Mouse (Mus musculus) hindbrain, embryonic 16.5 days (tissue): ENCODE measurements at regions not wholly inside any gene's neighbourhood (a gene's known extent, or its start where the extent isn't known, plus 50 kb on each side); places are given as distances from the start of the nearest gene placed in this dataset.

Experiments
- ATAC-seq: fragments of 200-750 bp; cut with Nextera tagmentation; 2 replicates; pipeline ENCODE4 v1.8.0; 2017; ENCODE audit warnings: moderate TSS enrichment, moderate library complexity
- H3K27ac ChIP-seq: fragments of 300-500 bp; sonication (generic); 2 replicates; pipeline ENCODE4 v1.5.1; 2014; ENCODE audit warnings: low read depth, mild to moderate bottlenecking, control low read depth, low read length, moderate library complexity
- H3K27me3 ChIP-seq: fragments of 300-500 bp; sonication (generic); replicated peaks from 2 replicates; pipeline ENCODE4 v1.6.1; 2014; ENCODE audit warnings: low read length; ENCODE audit not compliant: control insufficient read depth, insufficient read depth
- H3K36me3 ChIP-seq: fragments of 300-500 bp; sonication (generic); 2 replicates; pipeline ENCODE4 v1.6.1; 2014; ENCODE audit warnings: mild to moderate bottlenecking, low read length, moderate library complexity, mixed read lengths; ENCODE audit not compliant: control insufficient read depth, insufficient read depth
- H3K4me1 ChIP-seq: fragments of 300-500 bp; sonication (generic); 2 replicates; pipeline ENCODE4 v1.6.1; 2014; ENCODE audit warnings: low read depth, low read length; ENCODE audit not compliant: control insufficient read depth, insufficient read depth
- H3K4me2 ChIP-seq: fragments of 300-500 bp; sonication (generic); 2 replicates; pipeline ENCODE4 v1.6.1; 2014; ENCODE audit warnings: mild to moderate bottlenecking, low read length, control low read depth, moderate library complexity
- H3K4me3 ChIP-seq: fragments of 300-500 bp; sonication (generic); 2 replicates; pipeline ENCODE4 v1.5.1; 2014; ENCODE audit warnings: mild to moderate bottlenecking, low read length, control low read depth, moderate library complexity
- H3K9ac ChIP-seq: fragments of 300-500 bp; sonication (generic); 2 replicates; pipeline ENCODE4 v1.6.1; 2014; ENCODE audit warnings: low read depth, mild to moderate bottlenecking, control low read depth, low read length, moderate library complexity
- H3K9me3 ChIP-seq: fragments of 300-500 bp; sonication (generic); 2 replicates; pipeline ENCODE4 v1.6.1; 2014; ENCODE audit warnings: mild to moderate bottlenecking, low read length, moderate library complexity; ENCODE audit not compliant: control insufficient read depth
- WGBS: fragments of 180-500 bp; shearing (Covaris S2); extraction: QIAGEN DNeasy Blood & Tissue Kit; methylation state at CpG from one replicate; pipeline ENCODE4 v1.1.7; 2014; 5-methylcytosine and 5-hydroxymethylcytosine counted together

GRCm38 (mm10) chr5:118876586-118877312 is 316.3 kb downstream of the Med13l start:
- WGBS: 12% methylated on average over 18 of the region's 18 CpGs
- no peak overlapping the region; the same call in 1 of the 2 replicates for H3K4me3 ChIP-seq
- peak overlapping the region; percentile 42 for H3K4me2 ChIP-seq
- H3K4me1 ChIP-seq: peaks cover 5% of the 10 kb centered on the region; the same call in 1 of the 2 replicates
- no peaks in the 10 kb centered on the region for H3K9me3 ChIP-seq
- H3K27me3 ChIP-seq: peaks cover 43% of the 10 kb centered on the region
- H3K9ac ChIP-seq: no peak overlapping the region
- no peak overlapping the region for H3K27ac ChIP-seq
- no peaks in the 10 kb centered on the region for H3K36me3 ChIP-seq
- no peak for ATAC-seq

GRCm38 (mm10) chr5:118877313-118877669 is 316.8 kb downstream of the Med13l start:
- no peak for ATAC-seq
- Histone ChIP-seq H3K4me2 (peak overlapping the region; percentile 42), H3K27ac (no peak overlapping the region), H3K27me3 (peaks cover 43% of the 10 kb centered on the region), H3K4me1 (peaks cover 5% of the 10 kb centered on the region; the same call in 1 of the 2 replicates), H3K36me3 (no peaks in the 10 kb centered on the region), H3K9ac (no peak overlapping the region), H3K9me3 (no peaks in the 10 kb centered on the region), H3K4me3 (no peak overlapping the region; the same call in 1 of the 2 replicates)
- under 1% methylated on average over 12 of the region's 12 CpGs for WGBS

GRCm38 (mm10) chr5:118877831-118878230 is 317.4 kb downstream of the Med13l start:
- H3K27me3 ChIP-seq: peaks cover 43% of the 10 kb centered on the region

GRCm38 (mm10) chr5:118878722-118879121 is 318.2 kb downstream of the Med13l start:
- Histone ChIP-seq H3K9me3 (no peaks in the 10 kb centered on the region), H3K27me3 (peaks cover 43% of the 10 kb centered on the region), H3K27ac (no peak overlapping the region), H3K9ac (no peak overlapping the region), H3K36me3 (no peaks in the 10 kb centered on the region), H3K4me3 (no peak overlapping the region), H3K4me1 (peaks cover 5% of the 10 kb centered on the region; the same call in 1 of the 2 replicates), H3K4me2 (no peak overlapping the region)
- no peak for ATAC-seq
- WGBS: 52% methylated on average over 10 of the region's 10 CpGs

More at GRCm38 (mm10) chr5:118877831-118878230, 317.4 kb downstream of the Med13l start:
- Histone ChIP-seq H3K4me3 (no peak overlapping the region), H3K27ac (no peak overlapping the region), H3K9me3 (no peaks in the 10 kb centered on the region), H3K4me2 (no peak overlapping the region), H3K9ac (no peak overlapping the region), H3K4me1 (peaks cover 5% of the 10 kb centered on the region; the same call in 1 of the 2 replicates), H3K36me3 (no peaks in the 10 kb centered on the region)
- ATAC-seq: no peak
- 26% methylated on average over 10 of the region's 10 CpGs for WGBS

DNA sequence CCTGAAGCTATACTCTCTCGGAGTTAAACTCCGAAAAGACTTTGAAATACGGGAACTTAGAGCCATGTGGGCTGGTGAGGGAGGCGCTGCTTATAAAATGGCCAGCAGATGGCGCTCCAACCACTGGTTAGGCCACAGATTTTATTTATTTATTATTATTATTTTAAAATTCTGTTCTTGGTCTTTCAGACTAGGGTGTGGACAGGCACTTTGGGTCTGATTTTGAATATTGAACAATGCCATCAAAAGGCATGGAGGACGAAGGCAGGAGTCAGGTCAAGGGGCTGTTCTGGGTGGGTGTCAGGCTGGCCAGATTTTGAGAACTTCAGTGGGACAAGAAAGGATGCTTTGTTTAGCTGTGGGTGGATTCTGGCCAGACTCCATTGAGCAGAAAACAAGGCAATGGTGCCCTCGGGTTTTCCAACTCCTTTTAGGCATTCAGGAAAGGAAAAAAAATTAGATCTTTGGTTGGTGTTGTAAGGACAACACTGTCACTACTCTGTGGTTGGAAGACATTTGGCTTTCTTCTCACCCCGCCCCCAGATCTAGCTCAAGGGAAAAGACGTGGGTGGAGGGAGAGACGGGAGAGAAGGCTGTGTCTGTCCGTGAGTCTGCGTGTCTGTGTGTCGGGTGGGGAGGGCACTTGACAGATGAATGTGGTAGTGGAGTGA is 319.5 kb downstream of the Med13l start:
- ATAC-seq: peak; percentile 82
- H3K27me3 ChIP-seq: peaks cover 36% of the 10 kb centered on the region

DNA sequence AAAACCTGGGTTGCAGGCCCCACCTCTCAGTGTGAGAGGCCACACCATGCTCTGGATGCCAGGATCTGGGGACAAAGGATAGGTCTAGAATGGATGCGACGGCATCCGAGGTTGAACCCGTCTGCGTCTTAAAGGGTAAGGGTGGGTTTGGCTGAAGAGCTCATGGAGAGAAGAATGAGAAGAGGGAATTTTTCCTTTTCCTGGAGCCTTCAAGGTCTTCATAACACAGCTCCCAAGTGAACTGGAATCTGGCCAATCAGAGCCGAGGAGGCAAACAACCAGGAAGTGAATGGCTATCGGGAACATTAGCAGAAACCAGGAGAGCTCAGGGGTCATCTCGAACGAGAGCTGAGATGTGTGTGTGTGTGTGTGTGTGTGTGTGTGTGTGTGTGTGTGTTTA is 320.1 kb downstream of the Med13l start:
- Histone ChIP-seq H3K36me3 (no peaks in the 10 kb centered on the region), H3K9ac (no peak overlapping the region), H3K9me3 (no peaks in the 10 kb centered on the region), H3K4me1 (peaks cover 5% of the 10 kb centered on the region; the same call in 1 of the 2 replicates), H3K27me3 (peaks cover 31% of the 10 kb centered on the region), H3K4me2 (0 out of 2 replicates have a peak overlapping the region, but pooled peaks have one; percentile 15), H3K4me3 (no peak overlapping the region), H3K27ac (no peak overlapping the region)
- WGBS: 60% methylated on average over 9 of the region's 9 CpGs
- ATAC-seq: no peak

More for the DNA sequence above, 319.5 kb downstream of the Med13l start:
- no peak overlapping the region for H3K9ac ChIP-seq
- no peaks in the 10 kb centered on the region for H3K9me3 ChIP-seq
- H3K36me3 ChIP-seq: no peaks in the 10 kb centered on the region
- 15% methylated on average over 13 of the region's 13 CpGs for WGBS
- H3K4me1 ChIP-seq: peaks cover 5% of the 10 kb centered on the region; the same call in 1 of the 2 replicates
- H3K4me2 ChIP-seq: 0 out of 2 replicates have a peak overlapping the region, but pooled peaks have one; percentile 15
- no peak overlapping the region for H3K4me3 ChIP-seq
- no peak overlapping the region for H3K27ac ChIP-seq

GRCm38 (mm10) chr5:118881886-118882285 is 321.4 kb downstream of the Med13l start:
- no peak overlapping the region for H3K4me2 ChIP-seq

GRCm38 (mm10) chr5:118888131-118888530 is 327.7 kb downstream of the Med13l start:
- H3K27me3 ChIP-seq: no peaks in the 10 kb centered on the region; the same call in 1 of the 2 replicates
- no peak for ATAC-seq
- H3K4me1 ChIP-seq: no peaks in the 10 kb centered on the region; the same call in 1 of the 2 replicates
- WGBS: 88% methylated on average over 11 of the region's 11 CpGs
- no peak overlapping the region for H3K4me3 ChIP-seq
- H3K27ac ChIP-seq: no peak overlapping the region
- no peak overlapping the region for H3K9ac ChIP-seq
- no peaks in the 10 kb centered on the region for H3K9me3 ChIP-seq
- H3K36me3 ChIP-seq: no peaks in the 10 kb centered on the region
- no peak overlapping the region for H3K4me2 ChIP-seq

More at GRCm38 (mm10) chr5:118881886-118882285, 321.4 kb downstream of the Med13l start:
- no peak for ATAC-seq
- H3K4me3 ChIP-seq: no peak overlapping the region
- peaks cover 5% of the 10 kb centered on the region; the same call in 1 of the 2 replicates for H3K4me1 ChIP-seq
- no peaks in the 10 kb centered on the region for H3K9me3 ChIP-seq
- peaks cover 24% of the 10 kb centered on the region for H3K27me3 ChIP-seq
- WGBS: 94% methylated on average over 8 of the region's 8 CpGs
- H3K9ac ChIP-seq: no peak overlapping the region
- H3K27ac ChIP-seq: no peak overlapping the region
- no peaks in the 10 kb centered on the region for H3K36me3 ChIP-seq

DNA sequence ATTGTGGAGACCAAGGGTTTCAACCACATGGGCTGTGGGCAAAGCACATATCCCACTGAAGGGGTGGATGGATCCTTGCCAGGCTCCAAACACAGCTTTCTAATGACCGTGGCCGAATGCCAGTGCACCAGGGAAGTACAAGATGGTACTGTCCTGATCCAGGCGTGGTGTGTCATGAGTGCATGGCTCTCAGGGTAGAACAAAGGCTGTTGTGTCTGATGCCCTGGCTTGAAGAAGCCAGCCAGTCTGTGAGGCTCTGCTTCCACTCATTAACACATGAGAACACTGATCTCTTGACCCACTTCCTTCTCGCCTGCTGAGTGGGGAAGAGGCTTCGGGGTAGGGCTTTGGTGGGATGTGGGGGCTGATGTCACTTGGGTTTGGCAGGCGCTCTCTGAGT is 330.7 kb downstream of the Med13l start:
- WGBS: 60% methylated on average over 6 of the region's 6 CpGs
- peak; percentile 90 for ATAC-seq
- H3K4me3 ChIP-seq: no peak overlapping the region

More for the DNA sequence above, 330.7 kb downstream of the Med13l start:
- Histone ChIP-seq H3K27me3 (no peaks in the 10 kb centered on the region), H3K9ac (no peak overlapping the region), H3K27ac (no peak overlapping the region), H3K36me3 (no peaks in the 10 kb centered on the region), H3K4me2 (no peak overlapping the region), H3K4me1 (no peaks in the 10 kb centered on the region; the same call in 1 of the 2 replicates), H3K9me3 (no peaks in the 10 kb centered on the region)
